Mouse (Mus musculus) midbrain, embryonic 15.5 days (tissue): Measurements from ENCODE around the gene Ccdc167. TPM values are rescaled to one million over a fixed set of nuclear protein-coding genes. Genes with fewer than 3 reads are reported as not detected.
A peak's percentile ranks its signal among the peaks of the same experiment; 100 is the strongest.

Experiments
- ATAC-seq: fragments of 200-750 bp; cut with Nextera tagmentation; replicated peaks from 2 replicates; pipeline ENCODE4 v1.8.0; 2017; ENCODE audit warnings: moderate TSS enrichment
- H3K27ac ChIP-seq: fragments of 300-500 bp; sonication (generic); 2 replicates; pipeline ENCODE4 v1.5.1; 2015; ENCODE audit warnings: mild to moderate bottlenecking, inconsistent platforms
- H3K27me3 ChIP-seq: fragments of 300-500 bp; sonication (generic); replicated peaks from 2 replicates; pipeline ENCODE4 v1.6.1; 2015; ENCODE audit warnings: inconsistent platforms
- H3K36me3 ChIP-seq: fragments of 300-500 bp; sonication (generic); replicated peaks from 2 replicates; pipeline ENCODE4 v1.6.1; 2015; ENCODE audit warnings: inconsistent platforms
- H3K4me1 ChIP-seq: fragments of 300-500 bp; sonication (generic); 2 replicates; pipeline ENCODE4 v1.6.1; 2015; ENCODE audit warnings: inconsistent platforms
- H3K4me2 ChIP-seq: fragments of 300-500 bp; sonication (generic); 2 replicates; pipeline ENCODE4 v1.6.1; 2015; ENCODE audit warnings: inconsistent platforms, mild to moderate bottlenecking, moderate library complexity
- H3K4me3 ChIP-seq: fragments of 300-500 bp; sonication (generic); 2 replicates; pipeline ENCODE4 v1.5.1; 2015; ENCODE audit warnings: mild to moderate bottlenecking, inconsistent platforms
- H3K9ac ChIP-seq: fragments of 300-500 bp; sonication (generic); 2 replicates; pipeline ENCODE4 v1.6.1; 2015; ENCODE audit warnings: mild to moderate bottlenecking, inconsistent platforms
- H3K9me3 ChIP-seq: fragments of 300-500 bp; sonication (generic); 2 replicates; pipeline ENCODE4 v1.6.1; 2016; ENCODE audit warnings: inconsistent platforms
- WGBS: fragments of 180-500 bp; shearing (Covaris S2); methylation state at CpG from one replicate; pipeline ENCODE4 v1.1.7; 2015; ENCODE audit warnings: mixed read lengths; 5-methylcytosine and 5-hydroxymethylcytosine counted together
- polyA plus RNA-seq: library from polyadenylated mRNA; unstranded; fragments of >200 nt; fragmentation: Nextera tagmentation; extraction: Ambion mirVana; gene quantifications from 2 replicates; pipeline ENCODE4 v1.2.1, GENCODE M21; 2015

Ccdc167 gene
- polyA plus RNA-seq, 1 experiment from 2014 or later = 10.4 TPM

GRCm38 (mm10) chr17:29694516-29694915, 22.3 kb downstream of the Ccdc167 start:
- Histone ChIP-seq H3K36me3 (peaks cover 40% of the 10 kb centered on the region), H3K27ac (no peak overlapping the region), H3K4me2 (no peak overlapping the region), H3K9me3 (no peaks in the 10 kb centered on the region), H3K27me3 (no peaks in the 10 kb centered on the region), H3K4me3 (no peak overlapping the region), H3K4me1 (no peaks in the 10 kb centered on the region), H3K9ac (no peak overlapping the region)
- 82% methylated on average over 4 of the region's 4 CpGs for WGBS
- ATAC-seq = no peak

DNA sequence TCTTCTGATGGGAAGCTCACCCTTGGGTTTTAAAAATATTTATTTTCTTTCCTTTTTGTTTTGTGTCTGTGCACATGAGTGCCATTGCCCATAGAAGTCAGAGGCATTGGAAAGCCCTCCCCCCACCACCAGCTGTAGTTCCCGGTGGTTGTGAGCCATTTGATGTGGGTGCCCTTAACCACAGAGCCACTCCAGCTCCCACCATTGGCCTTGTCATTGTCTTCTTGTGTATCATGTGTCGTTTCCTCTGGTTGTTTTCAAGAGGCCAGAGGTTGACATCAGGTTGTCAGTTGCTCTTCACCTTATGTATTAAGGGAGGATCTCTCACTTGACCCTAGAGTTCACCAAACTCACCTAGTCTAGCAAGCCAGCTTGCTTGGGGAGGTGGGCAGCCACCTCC, 23.3 kb downstream of the Ccdc167 start:
- H3K27ac ChIP-seq = no peak overlapping the region
- H3K4me3 ChIP-seq = no peak overlapping the region
- H3K9ac ChIP-seq = no peak overlapping the region
- WGBS = 79% methylated on average over 2 of the region's 2 CpGs
- no peaks in the 10 kb centered on the region for H3K4me1 ChIP-seq
- peaks cover 36% of the 10 kb centered on the region; the same call in 1 of the 2 replicates for H3K36me3 ChIP-seq
- H3K27me3 ChIP-seq = no peaks in the 10 kb centered on the region
- H3K9me3 ChIP-seq = no peaks in the 10 kb centered on the region
- no peak overlapping the region for H3K4me2 ChIP-seq
- ATAC-seq = no peak

DNA sequence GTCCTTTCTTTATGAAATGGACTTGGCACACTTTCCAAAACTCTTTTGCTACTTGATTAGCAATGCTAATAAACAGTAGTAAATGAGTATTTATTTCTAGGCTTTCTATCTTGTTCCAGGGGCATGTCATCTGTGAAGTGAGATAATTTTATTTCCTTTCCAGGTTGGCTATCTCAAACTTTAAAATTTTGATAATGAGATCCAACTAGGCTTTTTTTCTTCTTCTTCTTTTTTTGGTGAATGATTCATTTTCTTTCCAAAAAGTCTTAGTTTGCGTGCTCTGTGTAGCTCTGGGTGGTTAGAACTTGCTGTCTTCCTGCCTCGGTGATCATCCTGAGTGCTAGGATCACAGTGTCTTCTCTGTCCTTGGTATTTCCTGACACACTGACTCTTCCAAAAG, 24.0 kb downstream of the Ccdc167 start:
- ATAC-seq = no peak
- no peak overlapping the region for H3K9ac ChIP-seq
- no peak overlapping the region for H3K4me3 ChIP-seq
- peaks cover 35% of the 10 kb centered on the region; the same call in 1 of the 2 replicates for H3K36me3 ChIP-seq
- no peaks in the 10 kb centered on the region for H3K9me3 ChIP-seq
- H3K27ac ChIP-seq = no peak overlapping the region
- H3K4me1 ChIP-seq = no peaks in the 10 kb centered on the region
- WGBS = 92% methylated on average over 2 of the region's 2 CpGs
- no peak overlapping the region for H3K4me2 ChIP-seq
- no peaks in the 10 kb centered on the region for H3K27me3 ChIP-seq

- Histone ChIP-seq H3K27ac (no peak overlapping the region), H3K4me2 (no peak overlapping the region), H3K4me3 (no peak overlapping the region), H3K36me3 (peaks cover 23% of the 10 kb centered on the region; the same call in 1 of the 2 replicates), H3K4me1 (no peaks in the 10 kb centered on the region), H3K9ac (no peak overlapping the region), H3K9me3 (no peaks in the 10 kb centered on the region), H3K27me3 (no peaks in the 10 kb centered on the region)
- 86% methylated on average over 6 of the region's 6 CpGs for WGBS
- ATAC-seq = no peak
These were observed 26.6 kb downstream of the Ccdc167 start for GRCm38 (mm10) chr17:29690257-29690656.

DNA sequence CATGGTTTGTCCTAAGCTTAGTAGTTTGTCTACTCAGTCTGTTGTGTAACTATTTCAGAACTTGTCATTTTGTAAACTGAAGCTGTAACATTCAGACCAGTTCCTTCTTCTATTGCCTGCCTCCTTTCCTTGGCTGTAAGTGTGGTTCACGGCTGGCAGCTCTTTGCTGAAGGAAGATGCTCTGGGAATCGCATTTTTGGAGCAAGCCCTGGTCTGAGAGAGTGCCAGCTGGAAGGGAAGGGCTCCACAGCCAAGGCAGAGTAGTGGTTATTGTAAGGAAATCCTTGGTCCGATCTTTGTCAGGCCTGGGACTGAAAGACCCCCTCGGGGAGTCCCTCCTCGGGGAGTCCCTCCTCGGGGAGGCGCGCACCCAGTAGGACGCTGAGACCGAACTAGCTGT, 28.2 kb downstream of the Ccdc167 start:
- H3K27ac ChIP-seq = no peak overlapping the region
- H3K4me3 ChIP-seq = no peak overlapping the region
- no peaks in the 10 kb centered on the region for H3K4me1 ChIP-seq
- H3K9ac ChIP-seq = no peak overlapping the region
- H3K27me3 ChIP-seq = no peaks in the 10 kb centered on the region
- no peak for ATAC-seq
- H3K4me2 ChIP-seq = no peak overlapping the region
- no peaks in the 10 kb centered on the region for H3K9me3 ChIP-seq
- peaks cover 23% of the 10 kb centered on the region for H3K36me3 ChIP-seq
- WGBS = 95% methylated on average over 10 of the region's 10 CpGs

- peaks cover 29% of the 10 kb centered on the region for H3K36me3 ChIP-seq
- H3K27ac ChIP-seq = no peak overlapping the region
- H3K4me3 ChIP-seq = no peak overlapping the region
- no peaks in the 10 kb centered on the region for H3K27me3 ChIP-seq
- no peaks in the 10 kb centered on the region for H3K9me3 ChIP-seq
- ATAC-seq = no peak
- 73% methylated on average over 6 of the region's 6 CpGs for WGBS
- H3K9ac ChIP-seq = no peak overlapping the region
- H3K4me1 ChIP-seq = no peaks in the 10 kb centered on the region
- no peak overlapping the region for H3K4me2 ChIP-seq
These were observed 29.5 kb downstream of the Ccdc167 start for GRCm38 (mm10) chr17:29687373-29687772.

GRCm38 (mm10) chr17:29686771-29687170, 30.1 kb downstream of the Ccdc167 start:
- Histone ChIP-seq H3K9me3 (no peaks in the 10 kb centered on the region), H3K27ac (no peak overlapping the region), H3K4me3 (no peak overlapping the region), H3K4me2 (no peak overlapping the region), H3K4me1 (no peaks in the 10 kb centered on the region), H3K27me3 (no peaks in the 10 kb centered on the region), H3K9ac (no peak overlapping the region), H3K36me3 (peaks cover 33% of the 10 kb centered on the region)
- WGBS = 96% methylated on average over 5 of the region's 5 CpGs
- ATAC-seq = no peak

DNA sequence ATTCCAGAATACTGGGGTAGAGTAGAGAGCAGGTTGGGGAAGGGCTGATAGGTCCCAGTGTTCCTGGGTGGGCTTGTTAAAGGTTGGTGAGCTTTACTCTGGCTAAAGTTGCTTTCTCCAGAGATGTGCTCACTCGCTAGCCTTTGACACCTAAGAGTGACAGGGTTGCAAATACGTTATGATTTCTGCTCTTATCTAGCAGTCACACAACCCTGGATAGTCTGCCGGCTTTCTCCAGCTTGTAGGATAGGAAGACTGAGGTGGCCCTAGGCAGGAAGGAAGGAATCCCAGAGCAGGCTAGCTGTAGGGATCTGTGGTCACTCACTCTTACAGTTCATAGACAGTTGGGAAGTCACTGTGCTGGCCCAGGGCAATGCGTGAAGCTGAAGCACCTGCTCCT, 32.6 kb downstream of the Ccdc167 start:
- H3K9ac ChIP-seq = no peak overlapping the region
- H3K4me3 ChIP-seq = no peak overlapping the region
- no peak overlapping the region for H3K4me2 ChIP-seq
- H3K27me3 ChIP-seq = no peaks in the 10 kb centered on the region
- ATAC-seq = no peak
- H3K9me3 ChIP-seq = no peaks in the 10 kb centered on the region
- no peak overlapping the region for H3K27ac ChIP-seq
- 92% methylated on average over 4 of the region's 4 CpGs for WGBS
- H3K4me1 ChIP-seq = peaks cover 11% of the 10 kb centered on the region; the same call in 1 of the 2 replicates
- H3K36me3 ChIP-seq = peaks cover 23% of the 10 kb centered on the region

DNA sequence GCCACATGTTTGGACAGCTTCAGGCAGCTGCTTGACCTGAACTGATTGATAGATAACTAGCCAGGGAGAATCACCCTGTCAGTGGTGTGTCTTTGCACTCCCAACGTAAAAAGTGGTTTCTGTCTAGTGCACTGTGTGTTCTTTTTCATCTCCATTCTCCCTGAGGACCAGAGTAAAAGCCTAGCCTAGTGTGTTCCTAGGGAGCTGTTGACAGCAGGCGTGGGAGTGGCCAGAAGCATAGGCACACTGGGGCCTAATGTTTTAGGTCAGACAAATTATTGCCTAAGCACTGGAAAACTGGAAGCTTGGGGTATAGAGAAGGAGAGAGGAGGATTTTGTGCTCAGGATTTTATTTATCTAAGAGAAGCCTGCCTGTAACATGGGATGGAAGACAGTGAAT, 33.7 kb downstream of the Ccdc167 start:
- H3K27ac ChIP-seq = no peak overlapping the region
- H3K27me3 ChIP-seq = no peaks in the 10 kb centered on the region
- H3K9me3 ChIP-seq = no peaks in the 10 kb centered on the region
- peaks cover 23% of the 10 kb centered on the region for H3K36me3 ChIP-seq
- no peak overlapping the region for H3K4me3 ChIP-seq
- WGBS = 69% methylated on average over 2 of the region's 2 CpGs
- H3K9ac ChIP-seq = no peak overlapping the region
- peaks cover 14% of the 10 kb centered on the region for H3K4me1 ChIP-seq
- no peak overlapping the region for H3K4me2 ChIP-seq
- ATAC-seq = no peak

DNA sequence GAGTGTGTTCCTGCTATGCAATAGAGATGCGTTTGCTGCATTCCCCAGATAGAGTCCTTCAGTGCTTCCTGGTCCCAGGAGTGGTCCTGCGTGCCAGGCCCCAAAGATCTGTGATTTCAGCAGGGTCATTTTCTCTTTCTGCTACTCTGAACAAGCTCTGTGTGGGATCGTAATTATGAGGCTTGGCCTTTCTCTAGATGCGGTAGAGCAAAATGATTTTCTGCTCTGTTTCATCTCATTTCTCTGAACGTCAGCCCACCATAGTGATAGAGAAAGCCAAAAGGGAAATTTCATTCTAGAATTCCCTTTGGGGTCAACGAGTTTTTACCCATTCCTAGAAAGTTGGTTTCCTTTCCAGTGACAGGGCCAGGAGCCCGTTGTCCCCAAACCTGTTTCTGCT, 34.6 kb downstream of the Ccdc167 start:
- ATAC-seq = no peak

DNA sequence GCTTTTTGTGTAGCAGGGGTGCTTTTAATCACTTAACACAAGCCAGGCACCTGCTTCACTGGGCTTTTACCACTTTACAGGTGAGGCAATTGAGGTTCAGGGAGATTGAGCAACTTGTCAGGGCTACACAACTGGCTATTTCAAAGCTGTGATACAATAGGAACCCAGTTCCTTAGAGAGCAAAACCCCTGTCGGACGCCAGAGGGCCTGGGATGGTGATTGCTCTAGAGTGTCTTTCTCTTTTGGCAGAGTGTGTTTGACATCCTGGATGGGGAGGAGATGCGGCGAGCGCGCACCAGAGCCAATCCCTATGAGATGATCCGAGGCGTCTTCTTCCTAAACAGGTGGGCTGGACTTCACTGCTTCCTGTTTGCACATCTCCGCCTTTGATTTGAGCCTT, 35.2 kb downstream of the Ccdc167 start:
- WGBS = 91% methylated on average over 9 of the region's 9 CpGs
- no peak overlapping the region for H3K4me3 ChIP-seq
- H3K4me2 ChIP-seq = no peak overlapping the region
- no peaks in the 10 kb centered on the region for H3K27me3 ChIP-seq
- no peak for ATAC-seq
- no peak overlapping the region for H3K27ac ChIP-seq
- H3K36me3 ChIP-seq = peaks cover 29% of the 10 kb centered on the region
- no peaks in the 10 kb centered on the region for H3K9me3 ChIP-seq
- no peak overlapping the region for H3K9ac ChIP-seq
- peaks cover 14% of the 10 kb centered on the region for H3K4me1 ChIP-seq

More for the DNA sequence above, 34.6 kb downstream of the Ccdc167 start:
- Histone ChIP-seq H3K27ac (no peak overlapping the region), H3K4me2 (no peak overlapping the region), H3K9me3 (no peaks in the 10 kb centered on the region), H3K9ac (no peak overlapping the region), H3K27me3 (no peaks in the 10 kb centered on the region), H3K4me1 (peaks cover 14% of the 10 kb centered on the region), H3K36me3 (peaks cover 23% of the 10 kb centered on the region), H3K4me3 (no peak overlapping the region)
- 80% methylated on average over 7 of the region's 7 CpGs for whole genome bisulfite sequencing

GRCm38 (mm10) chr17:29680921-29681320, 35.9 kb downstream of the Ccdc167 start:
- peaks cover 33% of the 10 kb centered on the region for H3K36me3 ChIP-seq

DNA sequence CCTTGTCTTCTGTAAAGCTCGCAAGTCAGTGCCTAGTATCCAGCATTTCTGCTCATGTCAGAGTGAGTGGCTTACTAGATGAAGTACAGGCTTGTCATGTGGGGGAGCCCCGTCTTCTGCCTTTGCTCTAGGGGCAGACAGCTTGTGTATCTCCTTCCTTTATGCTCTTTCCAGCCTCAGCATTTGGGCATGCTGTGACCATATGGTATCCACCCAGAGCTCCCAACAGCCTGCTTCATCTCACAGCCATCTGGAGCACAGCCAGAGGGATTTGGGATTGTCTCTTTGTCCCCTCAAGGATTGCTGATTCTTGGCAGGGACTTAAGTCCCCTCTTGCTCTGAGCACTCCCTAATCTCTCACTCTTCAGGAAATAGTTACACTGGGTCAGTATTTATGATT, 36.7 kb downstream of the Ccdc167 start:
- Histone ChIP-seq H3K9ac (no peak overlapping the region), H3K4me2 (no peak overlapping the region), H3K9me3 (no peaks in the 10 kb centered on the region), H3K4me1 (peaks cover 14% of the 10 kb centered on the region), H3K27ac (0 out of 2 replicates have a peak overlapping the region, but pooled peaks have one; percentile 34), H3K36me3 (peaks cover 33% of the 10 kb centered on the region), H3K4me3 (no peak overlapping the region), H3K27me3 (no peaks in the 10 kb centered on the region)
- WGBS = 63% methylated on average over 2 of the region's 2 CpGs
- no peak for ATAC-seq

More at GRCm38 (mm10) chr17:29680921-29681320, 35.9 kb downstream of the Ccdc167 start:
- H3K27me3 ChIP-seq = no peaks in the 10 kb centered on the region
- peaks cover 14% of the 10 kb centered on the region for H3K4me1 ChIP-seq
- no peak overlapping the region for H3K9ac ChIP-seq
- no peak overlapping the region for H3K4me3 ChIP-seq
- whole genome bisulfite sequencing = 97% methylated on average over 2 of the region's 2 CpGs
- no peak for ATAC-seq
- H3K4me2 ChIP-seq = no peak overlapping the region
- H3K27ac ChIP-seq = no peak overlapping the region
- no peaks in the 10 kb centered on the region for H3K9me3 ChIP-seq
